Mouse (Mus musculus) kidney, embryonic 15.5 days (tissue): Measurements from ENCODE around the gene Htr1f. TPM values are rescaled to one million over a fixed set of nuclear protein-coding genes. Genes with fewer than 3 reads are reported as not detected.

Experiments used
- ATAC-seq: fragments of 200-750 bp; cut with Nextera tagmentation; replicated peaks from 2 replicates; pipeline ENCODE4 v1.8.0; 2017; ENCODE audit warnings: moderate TSS enrichment; ENCODE audit not compliant: low FRiP score
- H3K27ac ChIP-seq: fragments of 300-500 bp; sonication (generic); 2 replicates; pipeline ENCODE4 v1.5.1; 2015; ENCODE audit warnings: mild to moderate bottlenecking, inconsistent platforms
- H3K27me3 ChIP-seq: fragments of 300-500 bp; sonication (generic); 2 replicates; pipeline ENCODE4 v1.6.1; 2015; ENCODE audit warnings: inconsistent platforms
- H3K36me3 ChIP-seq: fragments of 300-500 bp; sonication (generic); 2 replicates; pipeline ENCODE4 v1.6.1; 2015; ENCODE audit warnings: inconsistent platforms
- H3K4me1 ChIP-seq: fragments of 300-500 bp; sonication (generic); 2 replicates; pipeline ENCODE4 v1.6.1; 2015; ENCODE audit warnings: inconsistent platforms
- H3K4me2 ChIP-seq: fragments of 300-500 bp; sonication (generic); 2 replicates; pipeline ENCODE4 v1.6.1; 2015; ENCODE audit warnings: moderate library complexity, mild to moderate bottlenecking, inconsistent platforms
- H3K4me3 ChIP-seq: fragments of 300-500 bp; sonication (generic); replicated peaks from 2 replicates; pipeline ENCODE4 v1.5.1; 2015; ENCODE audit warnings: mild to moderate bottlenecking, inconsistent platforms
- H3K9ac ChIP-seq: fragments of 300-500 bp; sonication (generic); 2 replicates; pipeline ENCODE4 v1.6.1; 2015; ENCODE audit warnings: mild to moderate bottlenecking, inconsistent platforms
- H3K9me3 ChIP-seq: fragments of 300-500 bp; sonication (generic); replicated peaks from 2 replicates; pipeline ENCODE4 v1.6.1; 2016; ENCODE audit warnings: inconsistent platforms
- WGBS: fragments of 180-500 bp; shearing (Covaris S2); methylation state at CpG from one replicate; pipeline ENCODE4 v1.1.7; 2015; ENCODE audit warnings: mixed read lengths; 5-methylcytosine and 5-hydroxymethylcytosine counted together
- polyA plus RNA-seq: library from polyadenylated mRNA; unstranded; fragments of >200 nt; fragmentation: Nextera tagmentation; extraction: Ambion mirVana; gene quantifications from 2 replicates; pipeline ENCODE4 v1.2.1, GENCODE M21; 2015

Htr1f gene
- polyA plus RNA-seq, 1 experiment from 2014 or later = 0.09 TPM

GRCm38 (mm10) chr16:65018710-65019109 lies 86.9 kb downstream of the Htr1f start:
- Histone ChIP-seq H3K9me3 (no peaks in the 10 kb centered on the region), H3K4me3 (no peak overlapping the region), H3K27ac (no peak overlapping the region), H3K36me3 (no peaks in the 10 kb centered on the region), H3K9ac (no peak overlapping the region), H3K4me2 (no peak overlapping the region), H3K4me1 (no peaks in the 10 kb centered on the region), H3K27me3 (no peaks in the 10 kb centered on the region)
- no peak for ATAC-seq
- 94% methylated on average over 1 of the region's 1 CpGs for WGBS

- H3K4me1 ChIP-seq = no peaks in the 10 kb centered on the region
- no peak overlapping the region for H3K4me3 ChIP-seq
- WGBS = 32% methylated on average over 7 of the region's 7 CpGs
- no peak overlapping the region for H3K27ac ChIP-seq
- H3K27me3 ChIP-seq = no peaks in the 10 kb centered on the region
- H3K9ac ChIP-seq = no peak overlapping the region
- H3K36me3 ChIP-seq = no peaks in the 10 kb centered on the region
- H3K4me2 ChIP-seq = no peak overlapping the region
- ATAC-seq = 0 out of 2 replicates have a peak, but pooled peaks have one; percentile 52
- H3K9me3 ChIP-seq = no peaks in the 10 kb centered on the region
These were observed 87.5 kb downstream of the Htr1f start for GRCm38 (mm10) chr16:65018134-65018533.

- Histone ChIP-seq H3K4me3 (no peak overlapping the region), H3K27ac (no peak overlapping the region), H3K36me3 (no peaks in the 10 kb centered on the region), H3K4me1 (no peaks in the 10 kb centered on the region), H3K4me2 (no peak overlapping the region), H3K9me3 (no peaks in the 10 kb centered on the region), H3K27me3 (no peaks in the 10 kb centered on the region), H3K9ac (no peak overlapping the region)
- no peak for ATAC-seq
- WGBS = 53% methylated on average over 1 of the region's 1 CpGs
These were observed 88.1 kb downstream of the Htr1f start for GRCm38 (mm10) chr16:65017566-65017965.

- no peak for ATAC-seq
- H3K36me3 ChIP-seq = no peaks in the 10 kb centered on the region
- H3K9ac ChIP-seq = no peak overlapping the region
- H3K9me3 ChIP-seq = no peaks in the 10 kb centered on the region
- WGBS = 77% methylated on average over 4 of the region's 4 CpGs
- H3K4me3 ChIP-seq = no peak overlapping the region
- H3K4me2 ChIP-seq = no peak overlapping the region
- H3K27me3 ChIP-seq = no peaks in the 10 kb centered on the region
- no peaks in the 10 kb centered on the region for H3K4me1 ChIP-seq
- no peak overlapping the region for H3K27ac ChIP-seq
These were observed 90.4 kb downstream of the Htr1f start for GRCm38 (mm10) chr16:65015241-65015640.

- WGBS = 80% methylated on average over 6 of the region's 6 CpGs
- no peak overlapping the region for H3K4me2 ChIP-seq
- H3K9me3 ChIP-seq = no peaks in the 10 kb centered on the region
- H3K9ac ChIP-seq = no peak overlapping the region
- no peak overlapping the region for H3K4me3 ChIP-seq
- H3K4me1 ChIP-seq = no peaks in the 10 kb centered on the region
- H3K27ac ChIP-seq = no peak overlapping the region
- H3K36me3 ChIP-seq = no peaks in the 10 kb centered on the region
- no peak for ATAC-seq
- H3K27me3 ChIP-seq = no peaks in the 10 kb centered on the region
These were observed 103.4 kb downstream of the Htr1f start for GRCm38 (mm10) chr16:65001993-65002821.

- no peak for ATAC-seq
- Histone ChIP-seq H3K27me3 (no peaks in the 10 kb centered on the region), H3K4me3 (no peak overlapping the region), H3K4me2 (no peak overlapping the region), H3K9me3 (no peaks in the 10 kb centered on the region), H3K4me1 (no peaks in the 10 kb centered on the region), H3K27ac (no peak overlapping the region), H3K36me3 (no peaks in the 10 kb centered on the region), H3K9ac (no peak overlapping the region)
- WGBS = 82% methylated on average over 3 of the region's 3 CpGs
These were observed 116.3 kb downstream of the Htr1f start for GRCm38 (mm10) chr16:64989279-64989800.

- H3K9me3 ChIP-seq = no peaks in the 10 kb centered on the region
- no peak overlapping the region for H3K4me2 ChIP-seq
- 90% methylated on average over 6 of the region's 6 CpGs for WGBS
- no peak overlapping the region for H3K9ac ChIP-seq
- H3K4me3 ChIP-seq = no peak overlapping the region
- H3K27me3 ChIP-seq = no peaks in the 10 kb centered on the region
- H3K36me3 ChIP-seq = no peaks in the 10 kb centered on the region
- H3K4me1 ChIP-seq = no peaks in the 10 kb centered on the region
- no peak overlapping the region for H3K27ac ChIP-seq
- no peak for ATAC-seq
These were observed 118.1 kb downstream of the Htr1f start for GRCm38 (mm10) chr16:64987564-64987963.

GRCm38 (mm10) chr16:64987049-64987448 lies 118.6 kb downstream of the Htr1f start:
- no peak overlapping the region for H3K9ac ChIP-seq
- H3K4me1 ChIP-seq = no peaks in the 10 kb centered on the region
- no peaks in the 10 kb centered on the region for H3K9me3 ChIP-seq
- H3K27me3 ChIP-seq = no peaks in the 10 kb centered on the region
- 90% methylated on average over 2 of the region's 2 CpGs for WGBS
- ATAC-seq = no peak
- no peak overlapping the region for H3K4me2 ChIP-seq
- H3K27ac ChIP-seq = no peak overlapping the region
- no peak overlapping the region for H3K4me3 ChIP-seq
- no peaks in the 10 kb centered on the region for H3K36me3 ChIP-seq

GRCm38 (mm10) chr16:64974636-64975035 lies 131.0 kb downstream of the Htr1f start:
- Histone ChIP-seq H3K36me3 (no peaks in the 10 kb centered on the region), H3K27me3 (no peaks in the 10 kb centered on the region), H3K4me1 (no peaks in the 10 kb centered on the region), H3K4me2 (no peak overlapping the region), H3K27ac (no peak overlapping the region), H3K4me3 (no peak overlapping the region), H3K9me3 (no peaks in the 10 kb centered on the region), H3K9ac (no peak overlapping the region)
- no peak for ATAC-seq
- WGBS = 84% methylated on average over 5 of the region's 5 CpGs

GRCm38 (mm10) chr16:64973533-64974305 lies 131.9 kb downstream of the Htr1f start:
- WGBS = 56% methylated on average over 4 of the region's 4 CpGs
- Histone ChIP-seq H3K4me2 (no peak overlapping the region), H3K27ac (no peak overlapping the region), H3K4me3 (no peak overlapping the region), H3K27me3 (no peaks in the 10 kb centered on the region), H3K9ac (no peak overlapping the region), H3K36me3 (no peaks in the 10 kb centered on the region), H3K4me1 (no peaks in the 10 kb centered on the region), H3K9me3 (no peaks in the 10 kb centered on the region)
- ATAC-seq = no peak

GRCm38 (mm10) chr16:64961690-64962089 lies 144.0 kb downstream of the Htr1f start:
- WGBS = 88% methylated on average over 4 of the region's 4 CpGs

GRCm38 (mm10) chr16:64941646-64942195 lies 163.9 kb downstream of the Htr1f start:
- Histone ChIP-seq H3K27me3 (no peaks in the 10 kb centered on the region), H3K27ac (no peak overlapping the region), H3K9me3 (no peaks in the 10 kb centered on the region), H3K9ac (no peak overlapping the region), H3K4me3 (no peak overlapping the region), H3K4me2 (no peak overlapping the region), H3K4me1 (no peaks in the 10 kb centered on the region), H3K36me3 (no peaks in the 10 kb centered on the region)
- ATAC-seq = no peak
- WGBS = 81% methylated on average over 5 of the region's 5 CpGs

More at GRCm38 (mm10) chr16:64961690-64962089, 144.0 kb downstream of the Htr1f start:
- Histone ChIP-seq H3K27me3 (no peaks in the 10 kb centered on the region), H3K4me1 (no peaks in the 10 kb centered on the region), H3K4me2 (no peak overlapping the region), H3K9ac (no peak overlapping the region), H3K36me3 (no peaks in the 10 kb centered on the region), H3K4me3 (no peak overlapping the region), H3K9me3 (no peaks in the 10 kb centered on the region), H3K27ac (no peak overlapping the region)
- no peak for ATAC-seq
